Mouse (Mus musculus) kidney, adult 9 months (tissue): ENCODE measurements around the gene Gja5.

ENCODE experiments used
- DNase-seq: peaks from one replicate; pipeline ENCODE4 v3.0.0; 2022

The Gja5 gene

GRCm38 (mm10) chr3:96904393-96904792, at the start of gene Gja5:
Gene Gja5, plus strand, starts transcription at chr3:96904693.
- DNase-seq, result no peak

GRCm38 (mm10) chr3:96855833-96856232, 48.7 kb upstream of the Gja5 start:
- DNase-seq, result no peak

GRCm38 (mm10) chr3:96860498-96860897, 44.0 kb upstream of the Gja5 start:
- DNase-seq, result no peak

DNA sequence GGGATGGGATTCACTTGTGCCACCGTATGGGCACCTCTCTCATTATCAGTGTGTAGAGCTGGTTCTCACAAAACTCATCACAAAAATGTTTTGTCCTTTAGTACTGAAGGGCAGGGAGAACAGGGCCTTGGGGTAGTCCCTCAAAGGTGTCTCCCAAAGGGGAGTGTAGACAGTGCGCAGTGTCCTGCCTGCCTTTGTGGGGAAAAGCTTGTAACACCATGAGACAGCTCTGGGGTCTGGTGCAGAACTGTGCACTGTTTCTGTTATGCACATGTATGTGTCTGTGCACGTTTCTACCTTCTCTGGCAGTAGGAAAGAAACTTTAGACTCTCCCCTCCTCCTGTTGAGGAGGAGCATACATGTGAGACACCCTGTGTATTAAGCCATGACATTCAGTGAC, 36.6 kb upstream of the Gja5 start:
- DNase-seq, result no peak

DNA sequence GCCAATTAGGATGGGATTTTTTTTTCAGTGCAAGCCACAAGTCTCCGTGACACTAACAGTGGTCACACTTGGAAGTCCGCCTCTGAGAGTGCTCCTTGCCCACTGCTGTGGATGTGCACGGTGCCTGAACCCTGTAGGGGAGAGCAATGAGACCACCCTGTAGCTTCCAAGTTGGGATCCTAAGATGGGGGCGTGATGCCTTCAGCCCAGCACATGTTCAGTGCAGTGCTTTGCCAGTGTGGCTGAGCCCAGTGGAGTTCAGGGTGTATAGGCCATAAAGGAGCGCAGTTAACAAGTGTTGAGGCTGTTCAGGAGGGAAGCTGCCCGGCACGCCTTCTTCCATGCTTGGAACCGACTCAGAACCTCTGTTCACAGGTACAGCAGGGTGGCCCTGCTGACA, 35.9 kb upstream of the Gja5 start:
- no peak for DNase-seq

DNA sequence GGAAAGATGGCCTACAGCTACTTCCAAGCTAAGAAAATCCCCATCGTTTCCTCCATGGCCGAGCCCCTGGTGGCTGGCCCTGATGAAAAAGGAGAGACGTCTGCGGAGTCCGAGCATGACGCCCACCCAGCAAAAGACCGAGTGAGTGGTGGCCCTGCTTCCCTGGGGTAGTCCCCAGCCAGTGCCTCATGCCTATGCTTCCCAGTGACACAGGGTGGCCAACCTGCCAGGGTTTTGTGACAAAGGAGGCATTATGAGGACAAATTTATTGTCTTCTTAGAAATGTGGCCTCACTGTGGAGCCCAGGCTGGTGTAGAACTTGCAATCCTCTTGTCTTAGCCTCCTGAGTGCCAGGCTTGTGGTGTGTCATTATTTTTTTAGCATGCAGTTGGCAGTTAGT, 35.4 kb upstream of the Gja5 start:
- DNase-seq, result no peak

DNA sequence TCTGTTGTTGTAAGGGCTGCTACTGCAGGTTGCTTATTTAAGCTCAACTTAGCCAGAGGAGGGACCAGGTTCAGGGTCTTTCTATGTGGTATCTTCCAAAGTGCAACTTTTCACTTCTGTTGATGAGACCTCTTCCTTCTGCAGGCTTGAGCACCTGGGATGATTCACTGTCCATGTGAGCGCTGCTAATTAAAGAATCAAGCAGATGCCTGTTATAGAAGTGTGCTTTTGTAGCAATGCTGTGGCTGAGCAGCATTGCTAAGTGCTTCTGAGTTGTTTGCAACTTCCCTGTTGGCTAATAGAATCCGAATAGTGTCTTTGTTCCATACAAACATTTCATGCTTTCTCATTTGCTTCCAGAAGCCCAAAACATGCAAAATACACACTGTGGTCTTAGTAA, 34.2 kb upstream of the Gja5 start:
- no peak for DNase-seq

DNA sequence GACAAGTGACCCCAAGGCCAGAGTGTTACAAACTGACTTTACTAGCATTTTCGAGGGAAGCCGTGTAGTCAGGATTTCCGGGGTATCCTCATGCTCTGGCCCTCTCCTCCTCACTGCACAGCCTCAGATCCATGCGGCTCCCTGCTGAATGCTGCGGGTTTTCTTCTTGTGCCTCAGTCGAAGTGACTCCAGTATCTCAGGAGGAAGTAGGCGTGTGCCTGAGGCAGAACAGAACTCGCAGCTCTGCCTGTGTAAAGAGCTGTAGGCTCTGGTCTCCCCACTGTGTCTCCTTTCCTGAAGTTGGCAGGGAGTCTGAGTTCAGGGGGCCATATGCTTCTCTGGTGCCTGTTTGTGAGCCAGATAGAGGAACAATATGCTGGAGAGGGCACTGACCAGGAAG, 33.4 kb upstream of the Gja5 start:
- DNase-seq, result no peak

DNA sequence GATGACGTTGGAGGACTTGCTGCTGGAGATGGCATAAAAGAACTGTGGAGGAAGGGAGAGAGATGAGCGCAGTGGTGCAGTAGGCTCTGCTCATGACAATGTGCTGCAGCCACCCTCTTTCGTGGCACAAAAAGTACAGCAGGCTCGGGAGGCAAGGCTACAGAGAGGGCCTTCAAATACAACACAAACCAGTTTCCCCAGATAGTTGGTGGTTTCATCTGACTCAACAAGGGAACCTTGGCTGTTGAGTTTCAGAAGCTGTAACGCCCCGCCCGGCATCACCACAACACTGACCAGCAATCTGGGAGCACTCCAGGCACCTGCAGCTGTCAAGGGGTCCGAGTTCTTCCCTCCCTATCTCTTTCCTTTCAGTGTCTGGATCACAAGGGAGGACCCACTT, 32.0 kb upstream of the Gja5 start:
- no peak for DNase-seq

GRCm38 (mm10) chr3:96874808-96875571, 29.5 kb upstream of the Gja5 start:
- DNase-seq, result peak; percentile 82

- DNase-seq, result peak; percentile 45
Observed at GRCm38 (mm10) chr3:96879536-96879935, 25.0 kb upstream of the Gja5 start.

GRCm38 (mm10) chr3:96880385-96880784, 24.1 kb upstream of the Gja5 start:
- no peak for DNase-seq

- DNase-seq, result no peak
Observed at GRCm38 (mm10) chr3:96881557-96881956, 22.9 kb upstream of the Gja5 start.

- no peak for DNase-seq
Observed at GRCm38 (mm10) chr3:96882061-96882849, 22.2 kb upstream of the Gja5 start.

DNA sequence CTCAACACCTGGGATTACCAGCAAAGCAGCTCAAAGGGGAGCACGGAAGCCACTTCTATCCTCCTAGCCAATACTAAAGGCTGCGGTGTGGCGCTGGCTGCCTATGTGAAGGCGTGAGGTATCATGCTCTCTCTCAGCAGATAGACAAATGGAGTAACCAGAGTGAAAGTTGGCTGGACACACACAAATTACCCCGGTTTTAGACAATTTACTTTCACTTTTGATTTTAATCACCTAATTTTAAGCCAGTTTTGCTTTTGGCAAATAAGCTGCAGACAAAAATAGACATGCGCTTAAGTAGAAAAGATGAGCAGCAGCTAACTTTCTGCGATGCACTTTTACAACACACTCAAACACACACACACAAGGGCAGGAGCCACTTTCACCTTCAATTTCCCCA, 20.8 kb upstream of the Gja5 start:
- no peak for DNase-seq

GRCm38 (mm10) chr3:96902336-96902999, 2.0 kb upstream of the Gja5 start:
- peak; percentile 29 for DNase-seq

DNA sequence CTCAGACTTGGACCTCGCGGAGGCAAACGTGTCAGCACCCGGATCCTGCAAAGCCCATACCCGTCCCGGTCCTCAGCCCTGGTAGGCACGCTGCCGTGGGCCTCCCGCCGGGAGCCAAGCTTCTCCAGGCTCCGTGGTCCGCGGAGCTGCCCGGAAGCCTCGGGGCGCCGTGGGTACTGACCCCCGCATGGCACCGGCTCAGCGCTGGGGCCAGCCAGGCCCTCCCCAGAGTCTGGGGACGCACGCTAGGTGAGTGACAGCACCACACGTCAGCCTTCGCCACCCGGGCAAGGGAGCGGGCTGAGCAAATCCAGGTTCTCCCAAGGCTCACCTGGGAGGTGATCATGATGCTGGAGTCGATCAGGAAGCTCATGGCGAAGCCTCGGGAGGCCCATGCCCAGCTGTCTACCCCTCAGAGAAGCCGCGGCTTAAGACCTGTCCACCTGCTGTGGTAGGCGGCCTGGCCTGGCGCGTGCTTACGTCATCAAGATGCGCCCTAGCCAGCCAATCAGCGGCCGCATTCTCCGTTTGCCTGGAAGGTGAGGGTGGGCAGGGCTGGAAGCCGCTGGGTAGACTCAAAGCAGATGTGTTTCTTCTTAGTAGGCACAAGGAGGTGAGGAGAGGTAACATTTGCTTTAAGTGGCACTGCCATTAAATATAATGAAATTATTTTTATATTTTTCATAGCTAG, 503 bp downstream of the Gja5 start, which contains the start of gene Gpr89:
TSS of gene Gpr89 (minus strand) at position 496 of the 691 bp plus-strand sequence.
- peak; percentile 96 for DNase-seq

DNA sequence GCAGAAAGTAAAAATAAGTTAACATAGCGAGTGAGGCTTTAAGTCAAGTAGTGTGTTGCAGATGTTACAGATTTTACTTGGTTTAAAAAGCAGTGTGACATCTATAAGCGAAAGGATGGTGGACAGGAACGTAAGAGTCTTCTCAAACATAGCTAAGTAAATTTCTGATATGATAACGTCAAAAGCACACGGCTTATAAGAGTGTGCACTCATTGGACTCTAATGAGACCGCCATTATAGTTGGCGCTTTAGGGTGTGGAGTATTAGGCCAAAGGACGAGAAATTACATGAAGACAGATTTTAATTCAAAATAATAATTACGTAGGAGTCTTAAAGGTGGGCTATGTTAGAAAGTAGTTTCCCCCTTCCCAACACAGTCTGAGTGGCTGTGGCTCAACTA, 1.1 kb downstream of the Gja5 start:
- DNase-seq, result no peak

GRCm38 (mm10) chr3:96920991-96921390, 16.5 kb downstream of the Gja5 start:
- no peak for DNase-seq

DNA sequence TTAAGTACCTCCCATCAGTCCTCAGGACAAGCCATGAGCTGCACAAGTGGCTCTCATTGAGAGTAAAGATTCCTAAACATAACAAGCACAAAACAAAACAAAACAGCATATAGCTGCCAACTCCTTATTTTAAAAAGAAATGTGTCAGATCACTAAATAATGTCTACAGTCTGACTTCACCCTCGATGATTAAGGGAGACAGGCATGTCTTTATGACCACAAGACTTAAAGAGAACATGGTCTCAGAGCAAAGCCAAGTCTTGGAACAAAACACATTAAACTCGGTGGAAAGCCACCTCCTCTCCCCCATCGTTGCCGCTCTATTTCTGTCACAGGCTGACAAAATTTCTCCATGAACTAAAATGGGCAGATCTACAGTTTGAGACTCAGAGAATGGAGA, 20.1 kb downstream of the Gja5 start:
- no peak for DNase-seq

DNA sequence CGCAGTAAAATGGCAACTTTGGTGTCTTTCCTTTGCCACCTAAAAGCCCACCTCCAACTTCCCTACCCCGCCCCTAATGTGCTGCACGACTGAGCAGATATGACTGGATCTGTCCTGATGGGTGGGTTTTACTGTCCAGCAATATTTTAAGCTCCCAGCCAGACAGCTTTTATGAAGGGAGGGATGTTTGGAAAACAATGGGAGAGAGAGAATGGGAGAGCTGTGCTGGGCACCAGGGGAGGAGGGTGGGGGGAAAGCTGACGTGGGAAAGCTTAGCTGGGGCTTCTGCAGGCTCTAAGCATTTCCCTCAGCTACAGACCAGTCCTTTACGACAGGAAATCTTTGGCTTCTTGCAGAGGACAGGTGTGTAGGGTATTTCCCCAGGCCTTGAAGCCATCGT, 21.4 kb downstream of the Gja5 start, which contains the start of gene Gja8:
TSS of gene Gja8 (minus strand) at position 101 of the 400 bp plus-strand sequence.
- no peak for DNase-seq

DNA sequence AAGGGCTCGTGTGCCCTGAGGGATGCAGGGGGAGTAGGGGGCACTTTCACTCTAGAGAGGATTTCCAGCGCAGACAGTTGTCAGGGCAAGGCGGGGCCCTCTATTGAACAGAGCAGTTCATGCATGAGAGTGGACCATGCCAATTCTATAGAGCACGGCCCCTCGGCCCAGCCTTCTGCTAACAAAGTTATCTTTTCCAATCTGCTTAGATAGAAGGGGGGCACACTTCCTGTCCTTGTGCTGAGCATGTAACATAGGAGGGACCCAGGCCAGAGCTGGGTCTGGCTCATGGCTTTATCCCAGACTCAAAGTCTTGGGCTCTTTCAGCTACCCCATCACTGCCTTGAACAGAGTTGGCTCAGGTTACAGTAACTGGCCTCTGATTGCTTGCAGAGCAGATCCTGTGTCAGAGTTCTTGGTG, 26.8 kb downstream of the Gja5 start:
- no peak for DNase-seq

GRCm38 (mm10) chr3:96936241-96936640, 31.7 kb downstream of the Gja5 start:
- peak; percentile 45 for DNase-seq
